Mouse (Mus musculus) testis, adult 2 months (tissue): ENCODE measurements around the gene Fyn.

Experiments
- CTCF ChIP-seq: fragments of 200-500 bp; IDR thresholded peaks from 2 replicates; pipeline ENCODE4 v1.5.1; 2012; ENCODE audit warnings: low read depth, mild to moderate bottlenecking, inconsistent platforms, low read length, moderate library complexity; ENCODE audit not compliant: control insufficient read depth, insufficient read depth, insufficient replicate concordance
- POLR2A ChIP-seq: fragments of 200-500 bp; IDR thresholded peaks from 2 replicates; pipeline ENCODE4 v1.6.1; 2012; ENCODE audit warnings: low read depth, mild to moderate bottlenecking, inconsistent platforms, low read length, moderate library complexity; ENCODE audit not compliant: control insufficient read depth

DNA sequence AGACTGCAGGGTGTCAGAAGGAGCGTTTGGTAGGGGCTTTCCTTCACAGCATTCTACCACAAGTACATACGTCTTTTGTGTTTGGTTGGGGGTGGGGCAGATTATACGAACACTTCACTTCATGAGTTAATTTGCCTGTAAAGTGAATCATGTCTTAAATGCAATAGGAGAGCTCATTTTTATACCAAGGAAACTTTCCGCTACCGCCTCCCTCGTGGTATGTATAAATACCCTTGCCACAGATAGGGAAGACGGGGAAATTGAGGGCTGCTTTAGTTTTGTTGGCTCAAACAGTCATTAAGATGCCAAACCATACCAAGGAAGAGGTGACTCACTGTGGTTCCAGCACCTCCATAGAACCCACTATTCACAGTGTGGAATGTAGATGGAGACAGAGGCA is 137.0 kb downstream of the Fyn start:
- TF ChIP-seq CTCF = no peak
- no peak for TF ChIP-seq POLR2A
